Mouse (Mus musculus): Measurements from ENCODE around the gene Rbfox1.

DNA sequence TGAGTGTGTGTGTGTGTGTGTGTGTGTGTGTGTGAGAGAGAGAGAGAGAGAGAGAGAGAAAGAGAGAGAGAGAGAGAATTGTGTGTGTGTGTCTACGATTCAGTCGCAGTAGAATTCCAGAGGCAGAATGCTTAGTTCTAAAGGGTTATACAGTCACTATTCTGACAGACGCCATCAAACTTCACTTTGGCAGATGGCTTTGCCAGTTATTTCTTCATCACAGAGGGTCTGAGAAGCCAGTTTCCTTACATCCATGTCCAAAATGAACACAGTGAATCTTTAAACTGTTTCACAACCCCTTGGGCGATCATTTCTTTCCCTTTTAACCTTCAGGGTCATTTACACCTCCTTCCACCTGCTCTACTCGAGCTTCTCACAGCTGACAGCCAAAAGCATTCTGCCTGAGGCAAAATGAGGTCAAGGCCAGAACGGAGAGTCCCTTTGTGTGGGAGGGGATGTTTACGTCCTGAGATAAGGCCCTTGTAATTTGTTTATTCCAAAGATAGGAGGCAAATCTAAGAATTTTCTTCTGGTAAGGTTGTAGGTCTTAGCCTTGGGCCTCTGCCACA lies 1209.1 kb downstream of the Rbfox1 start:
- TF ChIP-seq POLR2A (IDR thresholded peaks at IDR 0.05; ENCODE audit: extremely low read depth, insufficient read depth, low read length) (no peak), CTCF (IDR thresholded peaks at IDR 0.05; ENCODE audit: extremely low read depth, insufficient read depth, low read length) (no peak)

All from cortical plate, adult 2 months (tissue).